Mouse (Mus musculus): ENCODE results near the gene Serpinb1b. TPM values are rescaled to one million over a fixed set of nuclear protein-coding genes. Genes with fewer than 3 reads are reported as not detected.

Gene Serpinb1b
- polyA plus RNA-seq, 1 experiment from 2014 or later, result not detected

GRCm38 (mm10) chr13:33076247-33076646, 2.1 kb upstream of the Serpinb1b start:
- Histone ChIP-seq H3K27ac (no peak overlapping the region), H3K4me3 (no peak overlapping the region), H3K36me3 (replicated peaks) (no peaks in the 10 kb centered on the region), H3K27me3 (ENCODE audit: poor library complexity, severe bottlenecking) (no peaks in the 10 kb centered on the region), H3K4me1 (peaks cover 11% of the 10 kb centered on the region), H3K9me3 (no peaks in the 10 kb centered on the region)
- 85% methylated on average over 3 of the region's 3 CpGs for WGBS
- no peak for DNase-seq (ENCODE audit: extremely low spot score, low spot score)

GRCm38 (mm10) chr13:33077026-33077685, 1.2 kb upstream of the Serpinb1b start:
- Histone ChIP-seq H3K36me3 (replicated peaks) (no peaks in the 10 kb centered on the region), H3K27ac (no peak overlapping the region)
- WGBS, result 91% methylated on average over 10 of the region's 10 CpGs

DNA sequence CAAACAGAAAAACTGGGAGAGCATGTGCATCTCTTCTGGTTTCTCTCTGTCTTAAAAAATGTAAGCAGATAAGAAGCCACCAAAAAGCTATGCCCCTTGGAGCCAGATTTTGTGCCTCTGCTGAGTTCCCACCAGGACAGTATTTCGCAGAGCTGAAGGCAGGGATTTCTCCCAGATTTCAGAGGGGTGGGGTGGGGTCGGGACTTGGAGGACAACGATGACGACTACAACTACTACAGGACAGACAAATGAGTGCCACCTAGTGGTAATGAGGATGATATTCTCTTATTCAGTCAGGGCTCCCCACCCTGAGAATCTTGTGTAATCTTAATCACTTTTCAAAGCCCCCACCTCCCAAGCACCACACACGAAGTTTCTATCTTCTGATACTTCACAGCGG, 1.0 kb downstream of the Serpinb1b start:
- 31% methylated on average over 6 of the region's 6 CpGs for WGBS
- DNase-seq (ENCODE audit: extremely low spot score, low spot score), result no peak

More at GRCm38 (mm10) chr13:33077026-33077685, 1.2 kb upstream of the Serpinb1b start:
- Histone ChIP-seq H3K27me3 (ENCODE audit: poor library complexity, severe bottlenecking) (no peaks in the 10 kb centered on the region), H3K9me3 (no peaks in the 10 kb centered on the region), H3K4me3 (no peak overlapping the region), H3K4me1 (peaks cover 11% of the 10 kb centered on the region)
- no peak for DNase-seq (ENCODE audit: extremely low spot score, low spot score)

GRCm38 (mm10) chr13:33080356-33080755, 2.0 kb downstream of the Serpinb1b start:
- Histone ChIP-seq H3K4me3 (no peak overlapping the region), H3K27ac (no peak overlapping the region), H3K4me1 (peaks cover 13% of the 10 kb centered on the region), H3K36me3 (replicated peaks) (no peaks in the 10 kb centered on the region), H3K27me3 (ENCODE audit: poor library complexity, severe bottlenecking) (no peaks in the 10 kb centered on the region), H3K9me3 (no peaks in the 10 kb centered on the region)
- DNase-seq (ENCODE audit: extremely low spot score, low spot score), result no peak
- WGBS, result 15% methylated on average over 3 of the region's 3 CpGs

More for the DNA sequence above, 1.0 kb downstream of the Serpinb1b start:
- H3K27me3 ChIP-seq (ENCODE audit: poor library complexity, severe bottlenecking), result no peaks in the 10 kb centered on the region
- H3K36me3 ChIP-seq (replicated peaks), result no peaks in the 10 kb centered on the region
- no peak overlapping the region for H3K27ac ChIP-seq
- no peaks in the 10 kb centered on the region for H3K9me3 ChIP-seq
- no peak overlapping the region for H3K4me3 ChIP-seq
- peaks cover 11% of the 10 kb centered on the region for H3K4me1 ChIP-seq

DNA sequence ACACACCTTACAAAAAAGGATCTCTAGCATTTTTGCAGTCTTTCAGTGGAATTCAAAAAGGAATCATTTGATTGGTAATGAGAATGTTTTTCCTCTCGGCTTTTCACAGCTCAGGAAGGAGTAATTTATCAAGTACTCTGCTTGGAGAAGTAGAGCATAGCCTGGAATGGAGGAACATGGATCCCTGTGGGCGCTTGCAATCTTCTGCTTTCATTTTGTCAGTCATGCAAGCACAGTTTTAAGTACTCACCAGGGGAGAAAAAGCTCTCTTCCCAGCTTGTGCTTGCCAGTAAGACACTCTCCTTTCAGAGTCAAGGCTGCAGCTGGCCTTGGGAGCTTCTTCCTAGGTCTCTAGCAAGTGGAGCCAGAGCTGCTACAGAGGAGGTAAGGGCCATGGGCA, 5.5 kb downstream of the Serpinb1b start:
- H3K27ac ChIP-seq, result no peak overlapping the region
- peaks cover 11% of the 10 kb centered on the region; the same call in 1 of the 2 replicates for H3K4me1 ChIP-seq
- no peaks in the 10 kb centered on the region for H3K36me3 ChIP-seq (replicated peaks)
- peaks cover 10% of the 10 kb centered on the region for H3K9me3 ChIP-seq
- no peaks in the 10 kb centered on the region for H3K27me3 ChIP-seq (ENCODE audit: poor library complexity, severe bottlenecking)
- WGBS, result 77% methylated on average over 2 of the region's 2 CpGs
- DNase-seq (ENCODE audit: extremely low spot score, low spot score), result no peak
- H3K4me3 ChIP-seq, result no peak overlapping the region

GRCm38 (mm10) chr13:33084975-33085694, 6.8 kb downstream of the Serpinb1b start:
- Histone ChIP-seq H3K4me1 (peaks cover 11% of the 10 kb centered on the region; the same call in 1 of the 2 replicates), H3K4me3 (no peak overlapping the region), H3K9me3 (peaks cover 14% of the 10 kb centered on the region), H3K27ac (no peak overlapping the region), H3K27me3 (ENCODE audit: poor library complexity, severe bottlenecking) (no peaks in the 10 kb centered on the region), H3K36me3 (replicated peaks) (no peaks in the 10 kb centered on the region)
- WGBS, result 66% methylated on average over 5 of the region's 5 CpGs
- DNase-seq (ENCODE audit: extremely low spot score, low spot score), result no peak

DNA sequence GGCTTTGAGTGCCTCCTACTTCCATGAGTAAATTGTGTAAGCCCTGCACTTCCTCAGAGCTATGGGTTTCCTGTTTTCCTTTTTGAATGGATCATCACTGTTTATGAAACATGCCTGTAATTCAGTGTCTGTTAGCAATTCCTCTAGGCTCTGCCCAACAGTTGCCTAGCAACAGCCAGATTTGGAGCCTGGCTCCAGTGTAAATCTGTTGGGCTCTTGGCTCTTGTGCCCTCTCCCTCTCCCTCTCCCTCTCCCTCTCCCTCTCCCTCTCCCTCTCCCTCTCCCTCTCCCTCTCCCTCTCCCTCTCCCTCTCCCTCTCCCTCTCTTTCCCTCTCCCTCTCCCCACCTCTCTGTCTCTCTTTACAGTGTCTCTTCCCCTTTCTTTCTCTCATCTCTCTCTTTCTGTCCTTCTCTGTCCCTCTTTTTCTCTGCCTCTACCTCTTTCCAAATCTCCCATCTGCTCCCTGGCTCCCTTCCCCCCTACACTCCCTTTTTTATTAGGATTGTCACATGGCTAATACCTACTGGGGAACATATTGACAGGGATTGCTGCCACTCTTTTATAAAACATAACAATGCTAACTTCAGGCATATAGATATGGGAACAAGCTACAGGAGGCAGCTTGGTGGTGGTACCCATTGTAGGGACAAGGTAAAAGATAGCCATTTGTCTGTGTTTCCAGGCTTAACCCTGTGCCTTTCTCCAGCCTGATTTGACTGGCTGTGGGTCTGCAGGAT, 7.5 kb downstream of the Serpinb1b start:
- Histone ChIP-seq H3K4me1 (peaks cover 6% of the 10 kb centered on the region; the same call in 1 of the 2 replicates), H3K4me3 (no peak overlapping the region), H3K27me3 (ENCODE audit: poor library complexity, severe bottlenecking) (no peaks in the 10 kb centered on the region), H3K9me3 (peaks cover 14% of the 10 kb centered on the region), H3K36me3 (replicated peaks) (no peaks in the 10 kb centered on the region), H3K27ac (no peak overlapping the region)
- no peak for DNase-seq (ENCODE audit: extremely low spot score, low spot score)

GRCm38 (mm10) chr13:33089566-33089965, 11.2 kb downstream of the Serpinb1b start:
- WGBS, result 85% methylated on average over 3 of the region's 3 CpGs
- H3K27me3 ChIP-seq (ENCODE audit: poor library complexity, severe bottlenecking), result no peaks in the 10 kb centered on the region
- H3K27ac ChIP-seq, result no peak overlapping the region
- H3K4me3 ChIP-seq, result no peak overlapping the region
- no peak for DNase-seq (ENCODE audit: extremely low spot score, low spot score)
- H3K9me3 ChIP-seq, result peaks cover 14% of the 10 kb centered on the region
- no peaks in the 10 kb centered on the region for H3K36me3 ChIP-seq (replicated peaks)
- H3K4me1 ChIP-seq, result peaks cover 6% of the 10 kb centered on the region; the same call in 1 of the 2 replicates

DNA sequence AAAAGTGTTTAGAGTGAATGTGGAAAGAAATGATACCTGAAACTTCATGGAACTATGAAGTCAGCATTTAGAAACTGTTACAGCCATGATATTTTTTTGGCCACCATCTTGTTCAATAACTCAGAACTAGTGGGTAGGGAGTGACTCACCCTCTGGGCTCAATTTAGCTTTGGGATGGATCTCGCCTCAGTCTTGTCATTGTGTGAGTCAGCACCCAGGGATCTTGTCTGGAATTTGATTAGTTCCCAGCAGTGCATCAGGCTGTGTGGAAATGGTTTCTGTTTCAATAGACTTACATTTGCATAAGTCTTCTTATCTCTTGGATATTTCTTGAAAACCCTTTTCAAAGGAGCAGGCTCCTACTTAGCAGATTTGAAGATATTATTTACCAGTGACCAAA, 12.2 kb downstream of the Serpinb1b start:
- no peak for DNase-seq (ENCODE audit: extremely low spot score, low spot score)
- 61% methylated on average over 1 of the region's 1 CpGs for WGBS
- H3K36me3 ChIP-seq (replicated peaks), result no peaks in the 10 kb centered on the region
- no peaks in the 10 kb centered on the region for H3K27me3 ChIP-seq (ENCODE audit: poor library complexity, severe bottlenecking)
- peaks cover 14% of the 10 kb centered on the region for H3K9me3 ChIP-seq
- H3K4me1 ChIP-seq, result peaks cover 2% of the 10 kb centered on the region; the same call in 1 of the 2 replicates
- no peak overlapping the region for H3K27ac ChIP-seq
- no peak overlapping the region for H3K4me3 ChIP-seq

GRCm38 (mm10) chr13:33091306-33091705, 12.9 kb downstream of the Serpinb1b start:
- no peak for DNase-seq (ENCODE audit: extremely low spot score, low spot score)
- Histone ChIP-seq H3K4me3 (no peak overlapping the region), H3K4me1 (no peaks in the 10 kb centered on the region), H3K36me3 (replicated peaks) (no peaks in the 10 kb centered on the region), H3K27me3 (ENCODE audit: poor library complexity, severe bottlenecking) (no peaks in the 10 kb centered on the region), H3K27ac (no peak overlapping the region), H3K9me3 (peaks cover 14% of the 10 kb centered on the region)
- 86% methylated on average over 1 of the region's 1 CpGs for WGBS

DNA sequence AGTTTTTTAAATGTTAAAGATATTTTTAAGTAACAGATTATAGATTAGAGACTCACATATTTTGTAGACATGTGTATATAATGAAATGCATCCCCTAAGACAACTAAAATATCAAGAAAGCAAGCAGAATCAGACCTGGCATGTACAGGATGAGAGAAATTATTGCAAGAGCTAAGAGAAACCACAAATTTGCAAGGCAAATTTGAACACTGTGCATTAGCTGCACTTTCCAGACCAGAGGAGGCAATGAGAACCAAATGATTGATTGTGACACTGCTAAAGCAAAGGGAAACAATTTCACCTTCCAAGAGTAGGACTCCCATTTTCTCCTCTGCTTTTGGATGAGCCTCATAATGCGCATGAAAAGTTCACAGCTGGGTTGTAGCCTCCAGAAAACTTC, 17.2 kb downstream of the Serpinb1b start:
- Histone ChIP-seq H3K4me1 (no peaks in the 10 kb centered on the region), H3K27me3 (ENCODE audit: poor library complexity, severe bottlenecking) (no peaks in the 10 kb centered on the region), H3K36me3 (replicated peaks) (no peaks in the 10 kb centered on the region), H3K9me3 (no peaks in the 10 kb centered on the region), H3K27ac (no peak overlapping the region), H3K4me3 (no peak overlapping the region)
- DNase-seq (ENCODE audit: extremely low spot score, low spot score), result no peak
- WGBS, result 88% methylated on average over 1 of the region's 1 CpGs

DNA sequence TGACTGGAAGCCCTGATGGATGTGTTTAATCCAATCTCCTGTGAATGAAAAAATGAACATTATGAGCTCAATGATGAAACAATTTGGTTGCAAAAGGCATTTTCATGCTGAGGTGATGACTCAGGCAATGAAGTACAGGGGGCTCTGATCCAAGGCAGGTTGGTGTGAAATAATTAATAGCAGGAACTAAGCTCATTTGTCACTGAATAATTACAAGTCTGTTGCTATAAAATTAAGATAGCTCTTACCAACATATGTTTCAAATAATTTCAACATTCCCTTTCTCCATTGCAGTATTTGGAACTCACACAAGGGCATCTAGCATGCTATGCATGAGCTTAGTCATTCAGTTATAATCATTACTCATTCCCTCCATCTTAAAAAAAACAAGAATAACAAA, 27.3 kb downstream of the Serpinb1b start:
- Histone ChIP-seq H3K4me3 (no peak overlapping the region), H3K27me3 (ENCODE audit: poor library complexity, severe bottlenecking) (no peaks in the 10 kb centered on the region), H3K4me1 (no peaks in the 10 kb centered on the region), H3K36me3 (replicated peaks) (no peaks in the 10 kb centered on the region), H3K9me3 (peaks cover 11% of the 10 kb centered on the region; the same call in 1 of the 2 replicates), H3K27ac (no peak overlapping the region)
- DNase-seq (ENCODE audit: extremely low spot score, low spot score), result no peak

- H3K9me3 ChIP-seq, result peaks cover 11% of the 10 kb centered on the region; the same call in 1 of the 2 replicates
- no peaks in the 10 kb centered on the region for H3K36me3 ChIP-seq (replicated peaks)
- DNase-seq (ENCODE audit: extremely low spot score, low spot score), result no peak
- no peaks in the 10 kb centered on the region for H3K4me1 ChIP-seq
- no peaks in the 10 kb centered on the region for H3K27me3 ChIP-seq (ENCODE audit: poor library complexity, severe bottlenecking)
- WGBS, result 70% methylated on average over 3 of the region's 3 CpGs
- H3K4me3 ChIP-seq, result no peak overlapping the region
- no peak overlapping the region for H3K27ac ChIP-seq
These were observed 34.7 kb downstream of the Serpinb1b start for GRCm38 (mm10) chr13:33113054-33113453.
